Mouse (Mus musculus) MEL-GATA-1-ER (cell line): ENCODE measurements around the gene Trpm6.
A peak's percentile ranks its signal among the peaks of the same experiment; 100 is the strongest.

ENCODE experiments used
- DNase-seq: peaks from one replicate; pipeline ENCODE4 v3.0.0-alpha.2; 2012; ENCODE audit warnings: low read depth; ENCODE audit errors: extremely low read depth

The Trpm6 gene

GRCm38 (mm10) chr19:18771048-18771447 is 21.3 kb downstream of the Trpm6 start:
- no peak for DNase-seq

- no peak for DNase-seq
Measured at GRCm38 (mm10) chr19:18771561-18771960, 21.8 kb downstream of the Trpm6 start.

GRCm38 (mm10) chr19:18772888-18773488 is 23.2 kb downstream of the Trpm6 start:
- DNase-seq, result no peak

- no peak for DNase-seq
Measured at GRCm38 (mm10) chr19:18774085-18774484, 24.3 kb downstream of the Trpm6 start.

- no peak for DNase-seq
Measured at GRCm38 (mm10) chr19:18799646-18800045, 49.9 kb downstream of the Trpm6 start.

GRCm38 (mm10) chr19:18811264-18811663 is 61.5 kb downstream of the Trpm6 start:
- DNase-seq, result no peak

- no peak for DNase-seq
Measured at GRCm38 (mm10) chr19:18815170-18815569, 65.4 kb downstream of the Trpm6 start.

- peak; percentile 5 for DNase-seq
Measured at GRCm38 (mm10) chr19:18817425-18817824, 67.6 kb downstream of the Trpm6 start.

GRCm38 (mm10) chr19:18828601-18829000 is 78.8 kb downstream of the Trpm6 start:
- no peak for DNase-seq

GRCm38 (mm10) chr19:18831196-18831595 is 81.4 kb downstream of the Trpm6 start:
- no peak for DNase-seq

GRCm38 (mm10) chr19:18834971-18835370 is 85.2 kb downstream of the Trpm6 start:
- DNase-seq, result peak; percentile 24

- no peak for DNase-seq
Measured at GRCm38 (mm10) chr19:18841789-18842562, 92.2 kb downstream of the Trpm6 start.

- no peak for DNase-seq
Measured at GRCm38 (mm10) chr19:18842626-18843025, 92.8 kb downstream of the Trpm6 start.

GRCm38 (mm10) chr19:18846336-18846735 is 96.6 kb downstream of the Trpm6 start:
- no peak for DNase-seq

- DNase-seq, result peak; percentile 3
Measured at GRCm38 (mm10) chr19:18868311-18868710, 118.5 kb downstream of the Trpm6 start.

- DNase-seq, result no peak
Measured at GRCm38 (mm10) chr19:18872792-18873569, 123.2 kb downstream of the Trpm6 start.

GRCm38 (mm10) chr19:18873709-18874644 is 124.2 kb downstream of the Trpm6 start:
- DNase-seq, result no peak

- DNase-seq, result no peak
Measured at GRCm38 (mm10) chr19:18879264-18879663, 129.5 kb downstream of the Trpm6 start.

- no peak for DNase-seq
Measured at GRCm38 (mm10) chr19:18881162-18881561, 131.4 kb downstream of the Trpm6 start.

- DNase-seq, result no peak
Measured at GRCm38 (mm10) chr19:18887646-18888407, 138.0 kb downstream of the Trpm6 start.
